Mouse (Mus musculus) ES-E14 (cell line): ENCODE measurements around the gene Muc4.

Experiments
- CHD2 ChIP-seq: IDR thresholded peaks from 2 replicates; pipeline ENCODE4 v1.6.1; 2014; ENCODE audit warnings: mild to moderate bottlenecking, low read depth, low read length, inconsistent platforms
- HCFC1 ChIP-seq: IDR thresholded peaks from 2 replicates; pipeline ENCODE4 v1.6.1; 2012; ENCODE audit warnings: low read length, inconsistent platforms, borderline replicate concordance; ENCODE audit not compliant: insufficient read depth
- MAFK ChIP-seq: IDR thresholded peaks from 2 replicates; pipeline ENCODE4 v1.6.1; 2014; ENCODE audit warnings: mild to moderate bottlenecking, low read depth, low read length, inconsistent platforms; ENCODE audit not compliant: insufficient read depth
- ZNF384 ChIP-seq: IDR thresholded peaks from 2 replicates; pipeline ENCODE4 v1.6.1; 2012; ENCODE audit warnings: low read depth, low read length, inconsistent platforms

- TF ChIP-seq HCFC1, result no peak
- TF ChIP-seq ZNF384, result no peak
- TF ChIP-seq CHD2, result no peak
- no peak for TF ChIP-seq MAFK
Observed at GRCm38 (mm10) chr16:32823487-32823886, 87.8 kb downstream of the Muc4 start.
